26 mouse cellular contexts compared by ENCODE assay signal in genomic region chr6:108844771-108845170, GRCm38 (mm10).
"Had no signal": no experiment of that assay in that cellular context is flagged by ENCODE, and none has a peak within 500 bp of the region (broad histone marks: within the 10 kb centered on the region; RNA-seq: fewer than 3 reads in every experiment).

No protein-coding gene starts in this region.

- DNase-seq: gastrocnemius, adult 2 months; gastrocnemius, postnatal 10 days; gastrocnemius, postnatal 25 days; heart, adult 2 months; heart, postnatal 4 days; kidney, adult 18-20 months; kidney, adult 8-10 months; kidney, postnatal 10 days; kidney, postnatal 25 days; kidney, postnatal 4 days; layer of hippocampus, adult 9-11 months; layer of hippocampus, postnatal 36 days; left cerebral cortex, postnatal 4 days had no signal

- H3K9ac ChIP-seq: heart, embryonic 13.5 days; heart, embryonic 15.5 days; hindbrain, embryonic 12.5 days; hindbrain, embryonic 14.5 days; intestine, embryonic 15.5 days; limb, embryonic 13.5 days; limb, embryonic 15.5 days; liver, embryonic 12.5 days; liver, embryonic 14.5 days had no signal

- H3K27me3 ChIP-seq: heart, embryonic 13.5 days; heart, embryonic 15.5 days; hindbrain, embryonic 12.5 days; intestine, embryonic 15.5 days; limb, embryonic 13.5 days; limb, embryonic 15.5 days; liver, embryonic 12.5 days had no signal

- H3K4me3 ChIP-seq: gastrocnemius, adult 2 months; heart, adult 2 months; heart, embryonic 13.5 days; heart, embryonic 15.5 days; hindbrain, embryonic 10.5 days; hindbrain, embryonic 12.5 days; intestine, embryonic 15.5 days; limb, embryonic 13.5 days; limb, embryonic 15.5 days; liver, embryonic 12.5 days had no signal

- H3K4me1 ChIP-seq: heart, embryonic 13.5 days; heart, embryonic 15.5 days; hindbrain, embryonic 10.5 days; hindbrain, embryonic 12.5 days; intestine, embryonic 15.5 days; limb, embryonic 13.5 days; limb, embryonic 15.5 days; liver, embryonic 12.5 days had no signal

- H3K9me3 ChIP-seq: heart, embryonic 13.5 days; heart, embryonic 15.5 days; hindbrain, embryonic 10.5 days; hindbrain, embryonic 12.5 days; intestine, embryonic 15.5 days; limb, embryonic 13.5 days; limb, embryonic 15.5 days; liver, embryonic 12.5 days had no signal

- H3K4me2 ChIP-seq: heart, embryonic 11.5 days; heart, embryonic 13.5 days; heart, embryonic 15.5 days; hindbrain, embryonic 12.5 days; hindbrain, embryonic 14.5 days; intestine, embryonic 15.5 days; limb, embryonic 13.5 days; limb, embryonic 15.5 days; liver, embryonic 12.5 days had no signal

- H3K27ac ChIP-seq: gastrocnemius, adult 2 months; heart, adult 2 months; heart, embryonic 13.5 days; heart, embryonic 15.5 days; hindbrain, embryonic 10.5 days; hindbrain, embryonic 12.5 days; hindbrain, embryonic 14.5 days; intestine, embryonic 15.5 days; limb, embryonic 13.5 days; limb, embryonic 15.5 days; liver, embryonic 12.5 days; liver, embryonic 14.5 days had no signal

- ATAC-seq: hindbrain, embryonic 16.5 days; intestine, embryonic 15.5 days; intestine, postnatal 0 days; liver, embryonic 12.5 days had no signal
